Mouse (Mus musculus) heart, embryonic 16.5 days (tissue): Measurements from ENCODE around the gene Oaz1. TPM values are rescaled to one million over a fixed set of nuclear protein-coding genes. Genes with fewer than 3 reads are reported as not detected.
A peak's percentile ranks its signal among the peaks of the same experiment; 100 is the strongest.

Source experiments
- ATAC-seq: fragments of 200-750 bp; cut with Nextera tagmentation; replicated peaks from 2 replicates; pipeline ENCODE4 v1.8.0; 2017; ENCODE audit warnings: moderate number of reproducible peaks; ENCODE audit not compliant: insufficient read depth, low FRiP score; ENCODE audit errors: extremely low read depth
- H3K27ac ChIP-seq: fragments of 300-500 bp; sonication (generic); 2 replicates; pipeline ENCODE4 v1.5.1; 2014; ENCODE audit warnings: mild to moderate bottlenecking, low read length, control low read depth, moderate library complexity
- H3K27me3 ChIP-seq: fragments of 300-500 bp; sonication (generic); 2 replicates; pipeline ENCODE4 v1.6.1; 2014; ENCODE audit warnings: low read length, mixed read lengths; ENCODE audit not compliant: control insufficient read depth, insufficient read depth
- H3K36me3 ChIP-seq: fragments of 300-500 bp; sonication (generic); 2 replicates; pipeline ENCODE4 v1.6.1; 2014; ENCODE audit not compliant: control insufficient read depth, insufficient read depth
- H3K4me1 ChIP-seq: fragments of 300-500 bp; sonication (generic); 2 replicates; pipeline ENCODE4 v1.6.1; 2014; ENCODE audit warnings: low read length, mixed read lengths; ENCODE audit not compliant: control insufficient read depth, insufficient read depth
- H3K4me2 ChIP-seq: fragments of 300-500 bp; sonication (generic); 2 replicates; pipeline ENCODE4 v1.6.1; 2014; ENCODE audit warnings: low read depth, mild to moderate bottlenecking, control low read depth, low read length
- H3K4me3 ChIP-seq: fragments of 300-500 bp; sonication (generic); 2 replicates; pipeline ENCODE4 v1.5.1; 2014; ENCODE audit warnings: mild to moderate bottlenecking, control low read depth, low read length
- H3K9ac ChIP-seq: fragments of 300-500 bp; sonication (generic); 2 replicates; pipeline ENCODE4 v1.6.1; 2014; ENCODE audit warnings: low read length, control low read depth
- H3K9me3 ChIP-seq: fragments of 300-500 bp; sonication (generic); replicated peaks from 2 replicates; pipeline ENCODE4 v1.6.1; 2016; ENCODE audit warnings: low read length; ENCODE audit not compliant: control insufficient read depth
- WGBS: fragments of 180-500 bp; shearing (Covaris S2); extraction: QIAGEN DNeasy Blood & Tissue Kit; methylation state at CpG from one replicate; pipeline ENCODE4 v1.1.7; 2014; 5-methylcytosine and 5-hydroxymethylcytosine counted together
- polyA plus RNA-seq: library from polyadenylated mRNA; unstranded; fragments of >200 nt; fragmentation: Nextera tagmentation; extraction: Ambion mirVana; gene quantifications from 2 replicates; pipeline ENCODE4 v1.2.1, GENCODE M21; 2015

Oaz1 gene
- polyA plus RNA-seq = 2,111 and 2,265 TPM in 2 replicates

DNA sequence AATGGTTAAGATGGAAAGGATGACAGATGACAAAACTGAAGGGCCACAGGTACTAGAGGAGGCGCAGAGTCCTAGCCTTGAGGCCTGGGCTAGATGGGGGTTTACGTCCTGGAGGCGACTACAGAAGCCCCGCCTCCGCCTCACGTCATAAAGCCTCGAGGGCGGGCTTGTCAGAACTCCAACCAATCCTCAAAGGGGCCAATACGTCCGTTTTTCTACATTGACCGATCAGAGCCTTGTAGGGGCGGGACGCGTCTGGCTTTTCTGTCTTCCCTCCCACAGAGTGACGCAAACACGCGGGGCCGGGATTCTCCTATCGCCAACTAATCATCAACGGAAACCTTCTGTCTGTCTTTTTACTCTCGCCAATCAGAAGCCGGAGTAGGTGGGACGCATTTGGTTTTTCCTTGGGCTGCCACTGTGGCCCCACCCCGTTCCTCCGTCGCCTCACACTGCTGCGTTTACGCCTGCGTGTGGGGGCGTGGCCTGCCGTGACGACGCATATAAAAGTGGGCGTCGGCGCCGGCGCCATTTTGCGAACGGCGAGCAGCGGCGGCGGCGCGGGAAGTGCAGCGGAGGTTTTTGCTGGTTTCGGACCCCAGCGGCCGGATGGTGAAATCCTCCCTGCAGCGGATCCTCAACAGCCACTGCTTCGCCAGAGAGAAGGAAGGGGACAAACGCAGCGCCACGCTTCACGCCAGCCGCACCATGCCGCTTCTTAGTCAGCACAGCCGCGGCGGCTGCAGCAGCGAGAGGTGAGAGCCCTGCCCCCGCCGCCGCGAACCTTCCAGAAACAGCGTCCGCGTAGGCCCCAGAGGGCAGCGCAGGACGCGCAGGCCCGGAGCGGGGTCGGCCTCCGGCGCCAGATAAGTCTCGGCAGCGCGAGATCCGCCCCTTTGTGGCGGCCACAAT is at the start of gene Oaz1:
Gene Oaz1 (plus strand): TSS at position 506 of the 912 bp plus-strand sequence.
- Histone ChIP-seq H3K27me3 (no peaks in the 10 kb centered on the region), H3K4me3 (peak within 1 kb of the TSS; percentile 93), H3K9ac (peak within 1 kb of the TSS; percentile 95), H3K4me2 (peak within 1 kb of the TSS; percentile 86), H3K27ac (peak within 1 kb of the TSS; percentile 95), H3K9me3 (no peaks in the 10 kb centered on the region), H3K4me1 (peaks cover 31% of the 10 kb centered on the region), H3K36me3 (peaks cover 15% of the 10 kb centered on the region)
- ATAC-seq = peak; percentile 97
- WGBS = under 1% methylated on average over 77 of the region's 82 CpGs

DNA sequence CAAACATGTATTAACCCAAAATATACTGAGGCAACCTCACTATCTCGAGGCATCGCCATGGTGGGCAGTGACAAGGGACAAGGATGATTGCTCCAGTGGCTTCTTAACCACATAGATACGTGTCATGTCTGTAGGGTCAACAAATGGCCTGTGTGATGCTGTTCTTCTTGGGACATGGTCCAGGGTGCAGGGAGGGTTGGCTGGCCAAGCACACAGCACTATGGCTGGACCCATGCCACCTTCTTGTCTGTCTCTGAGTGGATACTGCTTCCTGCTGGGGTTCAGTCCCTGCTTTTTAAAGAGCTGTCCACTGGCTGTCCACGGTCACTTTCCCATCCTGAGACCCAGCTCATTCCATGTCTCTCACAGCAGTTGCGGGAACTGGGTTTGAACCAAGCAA is 49.3 kb upstream of the Oaz1 start:
- 89% methylated on average over 5 of the region's 5 CpGs for WGBS
- no peak overlapping the region for H3K27ac ChIP-seq
- H3K27me3 ChIP-seq = no peaks in the 10 kb centered on the region
- no peak for ATAC-seq
- no peak overlapping the region for H3K4me3 ChIP-seq
- no peak overlapping the region for H3K4me2 ChIP-seq
- H3K9me3 ChIP-seq = no peaks in the 10 kb centered on the region
- H3K4me1 ChIP-seq = peaks cover 35% of the 10 kb centered on the region
- H3K36me3 ChIP-seq = peaks cover 43% of the 10 kb centered on the region
- H3K9ac ChIP-seq = no peak overlapping the region

- Histone ChIP-seq H3K4me1 (peaks cover 18% of the 10 kb centered on the region), H3K27me3 (no peaks in the 10 kb centered on the region), H3K4me3 (no peak overlapping the region), H3K36me3 (peaks cover 43% of the 10 kb centered on the region), H3K27ac (no peak overlapping the region), H3K9ac (no peak overlapping the region), H3K9me3 (no peaks in the 10 kb centered on the region), H3K4me2 (no peak overlapping the region)
- no peak for ATAC-seq
Observed at GRCm38 (mm10) chr10:80779565-80779964, 46.9 kb upstream of the Oaz1 start.

- Histone ChIP-seq H3K9me3 (no peaks in the 10 kb centered on the region), H3K36me3 (peaks cover 61% of the 10 kb centered on the region), H3K9ac (no peak overlapping the region), H3K4me1 (no peaks in the 10 kb centered on the region), H3K27me3 (no peaks in the 10 kb centered on the region), H3K4me3 (no peak overlapping the region), H3K4me2 (no peak overlapping the region), H3K27ac (no peak overlapping the region)
- 98% methylated on average over 2 of the region's 2 CpGs for WGBS
- no peak for ATAC-seq
Observed at GRCm38 (mm10) chr10:80784302-80784701, 42.2 kb upstream of the Oaz1 start.

GRCm38 (mm10) chr10:80784871-80785270 is 41.6 kb upstream of the Oaz1 start:
- 81% methylated on average over 12 of the region's 12 CpGs for WGBS
- Histone ChIP-seq H3K9me3 (no peaks in the 10 kb centered on the region), H3K27me3 (no peaks in the 10 kb centered on the region), H3K27ac (no peak overlapping the region), H3K4me3 (no peak overlapping the region), H3K4me2 (no peak overlapping the region), H3K36me3 (peaks cover 62% of the 10 kb centered on the region), H3K4me1 (no peaks in the 10 kb centered on the region), H3K9ac (no peak overlapping the region)
- no peak for ATAC-seq

DNA sequence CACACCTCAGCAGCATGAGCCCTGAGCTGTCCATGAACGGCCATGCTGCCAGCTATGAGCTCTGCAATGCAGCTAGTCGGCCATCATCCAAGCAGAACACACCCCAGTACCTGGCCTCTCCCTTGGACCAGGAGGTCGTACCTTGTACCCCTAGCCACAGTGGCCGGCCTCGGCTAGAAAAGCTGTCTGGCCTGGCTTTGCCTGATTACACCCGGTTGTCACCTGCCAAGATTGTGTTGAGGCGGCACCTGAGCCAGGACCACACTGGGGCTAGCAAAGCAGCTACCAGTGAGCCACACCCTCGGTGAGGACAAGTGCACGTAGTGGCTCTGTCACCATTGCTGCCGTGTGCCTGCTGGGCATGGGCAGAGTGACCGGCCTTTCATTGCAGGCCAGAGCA is 40.5 kb upstream of the Oaz1 start:
- no peak for ATAC-seq

GRCm38 (mm10) chr10:80787517-80787916 is 38.9 kb upstream of the Oaz1 start:
- WGBS = 60% methylated on average over 2 of the region's 2 CpGs
- H3K4me3 ChIP-seq = no peak overlapping the region
- ATAC-seq = no peak
- H3K36me3 ChIP-seq = peaks cover 75% of the 10 kb centered on the region
- no peak overlapping the region for H3K9ac ChIP-seq
- no peak overlapping the region for H3K27ac ChIP-seq
- no peaks in the 10 kb centered on the region for H3K27me3 ChIP-seq
- peaks cover 19% of the 10 kb centered on the region for H3K4me1 ChIP-seq
- H3K9me3 ChIP-seq = no peaks in the 10 kb centered on the region
- no peak overlapping the region for H3K4me2 ChIP-seq

More for the DNA sequence above, 40.5 kb upstream of the Oaz1 start:
- Histone ChIP-seq H3K27ac (no peak overlapping the region), H3K9me3 (no peaks in the 10 kb centered on the region), H3K27me3 (no peaks in the 10 kb centered on the region), H3K4me1 (peaks cover 3% of the 10 kb centered on the region), H3K9ac (no peak overlapping the region), H3K36me3 (peaks cover 69% of the 10 kb centered on the region), H3K4me3 (no peak overlapping the region), H3K4me2 (no peak overlapping the region)
- 89% methylated on average over 11 of the region's 11 CpGs for whole genome bisulfite sequencing

DNA sequence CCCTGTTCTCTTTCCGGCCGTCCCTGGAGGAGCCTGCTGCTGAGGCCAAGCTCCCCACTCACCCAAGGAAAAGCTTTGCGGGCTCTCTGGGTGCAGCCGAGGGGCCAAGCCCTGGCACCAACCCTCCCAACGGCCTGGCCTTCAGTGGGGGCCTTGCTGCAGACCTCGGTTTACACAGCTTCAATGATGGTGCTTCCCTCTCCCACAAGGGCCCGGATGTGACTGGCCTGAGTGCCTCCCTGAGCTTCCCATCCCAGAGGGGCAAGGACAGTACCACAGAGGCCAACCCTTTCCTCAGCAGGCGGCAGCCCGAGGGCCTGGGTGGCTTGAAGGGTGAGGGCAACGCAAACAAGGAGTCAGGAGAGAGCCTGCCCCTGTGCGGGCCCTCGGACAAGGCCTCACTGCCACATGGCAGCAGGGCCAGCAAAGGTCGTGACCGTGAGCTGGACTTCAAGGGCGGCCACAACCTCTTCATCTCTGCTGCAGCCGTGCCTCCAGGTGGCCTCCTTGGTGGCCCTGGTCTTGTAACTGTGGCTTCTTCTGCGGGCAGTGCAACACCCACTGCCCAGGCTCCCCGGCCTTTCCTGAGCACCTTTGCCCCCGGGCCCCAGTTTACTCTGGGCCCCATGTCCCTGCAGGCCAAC is 35.6 kb upstream of the Oaz1 start:
- Histone ChIP-seq H3K4me3 (no peak overlapping the region), H3K4me1 (peaks cover 19% of the 10 kb centered on the region), H3K9me3 (no peaks in the 10 kb centered on the region), H3K36me3 (peaks cover 70% of the 10 kb centered on the region), H3K4me2 (no peak overlapping the region), H3K9ac (no peak overlapping the region), H3K27me3 (no peaks in the 10 kb centered on the region), H3K27ac (peak overlapping the region; percentile 80)
- no peak for ATAC-seq
- WGBS = 76% methylated on average over 19 of the region's 19 CpGs
